Mouse (Mus musculus): ENCODE measurements around the gene Mical3.

Mical3 gene

DNA sequence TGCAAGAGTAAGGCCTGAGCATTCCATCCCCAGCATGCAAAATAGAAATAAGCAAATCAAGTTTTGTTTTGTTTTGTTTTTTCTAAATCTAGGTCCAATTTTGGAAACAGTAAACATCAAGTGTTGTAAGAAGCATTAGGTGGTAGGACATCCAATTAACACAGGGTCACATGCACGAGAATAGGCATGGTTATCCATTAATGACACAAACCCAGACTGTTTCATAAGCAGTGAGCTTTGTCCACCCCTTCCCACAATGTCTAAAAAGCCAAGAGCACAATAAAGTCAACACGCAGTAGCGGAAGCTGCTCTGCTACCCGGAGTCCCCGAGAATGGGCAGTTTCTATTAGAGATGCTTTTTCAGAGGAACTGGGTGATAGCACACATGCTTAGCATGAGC, 225.7 kb downstream of the Mical3 start:
- no peak for DNase-seq (ENCODE audit: low spot score in 2 of 2)

- no peak for DNase-seq (ENCODE audit: low spot score in 2 of 2)
These were observed 226.8 kb downstream of the Mical3 start for GRCm38 (mm10) chr6:120903961-120904360.

DNA sequence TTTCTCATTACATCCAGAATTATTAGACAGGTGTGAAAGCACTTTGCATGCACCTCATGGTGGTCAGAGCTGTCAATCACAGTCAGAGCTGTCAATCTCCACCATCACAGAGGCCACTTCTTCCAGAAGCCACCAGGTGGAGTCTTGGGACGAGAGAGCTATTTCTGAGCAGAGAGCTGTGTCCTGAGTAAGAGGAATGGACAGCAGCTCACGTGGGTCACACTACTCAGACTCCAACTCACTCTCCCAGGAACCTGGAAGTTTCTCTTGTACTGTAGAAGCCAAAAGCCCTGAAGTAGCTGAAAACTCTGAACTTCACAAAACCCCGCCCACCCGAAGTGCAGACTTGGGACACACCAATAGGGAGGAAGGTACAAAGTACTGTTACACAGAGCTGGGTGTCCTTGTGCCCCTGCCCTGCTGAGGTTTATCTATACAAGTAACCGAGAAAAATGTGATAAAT, 227.3 kb downstream of the Mical3 start:
- peak in 1 of 2 experiments; percentile 50 for DNase-seq (ENCODE audit: low spot score in 2 of 2)

- no peak for DNase-seq (ENCODE audit: low spot score in 2 of 2)
These were observed 228.8 kb downstream of the Mical3 start for GRCm38 (mm10) chr6:120901776-120902645.

- no peak for DNase-seq (ENCODE audit: low spot score in 2 of 2)
These were observed 232.5 kb downstream of the Mical3 start for GRCm38 (mm10) chr6:120898188-120898833.

DNA sequence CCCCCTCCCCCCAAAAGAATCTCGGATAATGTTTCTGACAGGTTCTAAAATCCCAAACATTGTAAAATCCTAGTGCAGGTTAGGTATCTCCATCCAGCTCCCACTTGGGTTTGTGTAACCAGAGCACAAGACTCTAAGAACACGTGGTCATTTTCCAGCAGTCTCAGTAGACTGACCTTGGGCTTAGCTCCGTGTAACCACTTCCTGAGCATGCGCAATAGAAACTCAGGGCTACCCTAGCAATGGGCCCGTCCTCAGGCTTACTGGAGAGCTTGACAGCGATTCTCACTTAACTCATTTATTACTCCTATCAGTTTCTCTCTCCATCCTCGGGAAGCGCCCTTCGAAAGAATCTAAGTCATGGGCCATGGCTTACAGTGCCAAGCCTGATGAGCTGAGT, 236.3 kb downstream of the Mical3 start:
- no peak for DNase-seq (ENCODE audit: low spot score in 2 of 2)

- no peak for DNase-seq (ENCODE audit: low spot score in 2 of 2)
These were observed 236.7 kb downstream of the Mical3 start for GRCm38 (mm10) chr6:120894089-120894488.

GRCm38 (mm10) chr6:120886696-120887095, 244.1 kb downstream of the Mical3 start:
- no peak for DNase-seq (ENCODE audit: low spot score in 2 of 2)

GRCm38 (mm10) chr6:120884436-120884835, 246.4 kb downstream of the Mical3 start:
- DNase-seq (ENCODE audit: low spot score in 2 of 2) = no peak

Data from spleen, postnatal 14 days (tissue).